Mouse (Mus musculus) CH12.LX (cell line): ENCODE results near the gene Ets2. TPM values are rescaled to one million over a fixed set of nuclear protein-coding genes. Genes with fewer than 3 reads are reported as not detected.
"Not testable (repeated sequence)": the region's sequence is repeated elsewhere in the genome, so short reads cannot be mapped to it uniquely, and the experiment has no call there.

Experiments
- DNase-seq: peaks from one replicate; pipeline ENCODE4 v3.0.0-alpha.2; 2013; ENCODE audit errors: extremely low read depth
- H3K27ac ChIP-seq: 2 replicates; pipeline ENCODE4 v1.5.1; 2012; ENCODE audit warnings: low read depth, mild to moderate bottlenecking, control low read depth, moderate library complexity; ENCODE audit not compliant: insufficient read depth
- H3K27me3 ChIP-seq: replicated peaks from 2 replicates; pipeline ENCODE3; 2012; ENCODE audit warnings: inconsistent platforms
- H3K36me3 ChIP-seq, 2 experiments: replicated peaks in 1 of 2; 2 replicates each; pipeline versions ENCODE3 to v1.6.1; 2012; ENCODE audit warnings: inconsistent platforms in 1 of 2, low read length in 1 of 2, mild to moderate bottlenecking in 1 of 2, mixed read lengths in 1 of 2, moderate library complexity in 1 of 2; ENCODE audit not compliant: control insufficient read depth in 1 of 2, insufficient read depth in 1 of 2
- H3K4me1 ChIP-seq, 2 experiments: 2 replicates each; pipeline ENCODE4 v1.6.1; 2012; ENCODE audit warnings: inconsistent platforms in 1 of 2, moderate library complexity in 1 of 2; ENCODE audit not compliant: insufficient read depth in 2 of 2, control insufficient read depth in 1 of 2
- H3K4me2 ChIP-seq: 2 replicates; pipeline ENCODE4 v1.6.1; 2012; ENCODE audit warnings: low read depth, mild to moderate bottlenecking, control low read depth; ENCODE audit not compliant: poor library complexity, insufficient read depth, severe bottlenecking
- H3K4me3 ChIP-seq, 3 experiments: fragments of 150-350 bp in 1 of 3; sonication (generic) in 1 of 3; replicated peaks in 1 of 3; 2 replicates each; pipeline versions ENCODE3 to v1.5.1; 2011 to 2012; ENCODE audit warnings: low read depth in 2 of 3, low read length in 2 of 3, mild to moderate bottlenecking in 2 of 3, moderate library complexity in 2 of 3, control low read depth in 1 of 3, improper control_type of control experiment in 1 of 3, inconsistent platforms in 1 of 3, mixed read lengths in 1 of 3; ENCODE audit not compliant: poor library complexity in 1 of 3
- H3K79me2 ChIP-seq: replicated peaks from 2 replicates; pipeline ENCODE4 v1.6.1; 2012; ENCODE audit warnings: mild to moderate bottlenecking, moderate library complexity; ENCODE audit not compliant: control insufficient read depth, poor library complexity, insufficient read depth, severe bottlenecking; ENCODE audit errors: extremely low read depth
- H3K9ac ChIP-seq: 2 replicates; pipeline ENCODE4 v1.6.1; 2012; ENCODE audit warnings: low read depth, mild to moderate bottlenecking, control low read depth, moderate library complexity; ENCODE audit not compliant: insufficient read depth
- H3K9me3 ChIP-seq: replicated peaks from 2 replicates; pipeline ENCODE3; 2012; ENCODE audit warnings: low read length, inconsistent platforms, mixed read lengths
- BHLHE40 ChIP-seq: IDR thresholded peaks from 2 replicates; pipeline ENCODE4 v1.6.1; 2011; ENCODE audit warnings: mild to moderate bottlenecking, low read depth, low read length, improper control_type of control experiment
- E2F4 ChIP-seq: IDR thresholded peaks from 2 replicates; pipeline ENCODE4 v1.6.1; 2011; ENCODE audit warnings: low read depth, low read length, improper control_type of control experiment; ENCODE audit not compliant: insufficient replicate concordance
- ETS1 ChIP-seq: conservative IDR thresholded peaks from 2 replicates; pipeline ENCODE4 v1.6.1; 2012; ENCODE audit warnings: low read depth, mild to moderate bottlenecking, inconsistent platforms, low read length, improper control_type of control experiment, moderate library complexity
- HCFC1 ChIP-seq: IDR thresholded peaks from 2 replicates; pipeline ENCODE4 v1.6.1; 2012; ENCODE audit warnings: low read depth, mild to moderate bottlenecking, inconsistent platforms, low read length, improper control_type of control experiment
- IRF4 ChIP-seq: IDR thresholded peaks from 2 replicates; pipeline ENCODE4 v1.6.1; 2014; ENCODE audit warnings: low read depth, mild to moderate bottlenecking, inconsistent platforms, low read length, improper control_type of control experiment
- KAT2A ChIP-seq: IDR thresholded peaks from 2 replicates; pipeline ENCODE4 v1.6.1; 2012; ENCODE audit warnings: low read length, improper control_type of control experiment, inconsistent platforms; ENCODE audit not compliant: insufficient replicate concordance
- MAFK ChIP-seq: IDR thresholded peaks from 2 replicates; pipeline ENCODE4 v1.6.1; 2011; ENCODE audit warnings: low read length, improper control_type of control experiment; ENCODE audit not compliant: insufficient replicate concordance
- MAZ ChIP-seq: IDR thresholded peaks from 2 replicates; pipeline ENCODE4 v1.6.1; 2012; ENCODE audit warnings: low read depth, mild to moderate bottlenecking, inconsistent platforms, low read length, improper control_type of control experiment, moderate library complexity
- MEF2A ChIP-seq: IDR thresholded peaks from 2 replicates; pipeline ENCODE4 v1.6.1; 2014; ENCODE audit warnings: low read depth, mild to moderate bottlenecking, inconsistent platforms, low read length, improper control_type of control experiment, borderline replicate concordance
- MXI1 ChIP-seq: IDR thresholded peaks from 2 replicates; pipeline ENCODE4 v1.6.1; 2011; ENCODE audit warnings: mild to moderate bottlenecking, low read depth, low read length, improper control_type of control experiment
- NRF1 ChIP-seq: IDR thresholded peaks from 2 replicates; pipeline ENCODE4 v1.6.1; 2014; ENCODE audit warnings: low read depth, mild to moderate bottlenecking, inconsistent platforms, low read length, improper control_type of control experiment, moderate library complexity
- PAX5 ChIP-seq: IDR thresholded peaks from 2 replicates; pipeline ENCODE4 v1.6.1; 2012; ENCODE audit warnings: low read length, inconsistent platforms, mixed read lengths
- SIN3A ChIP-seq: IDR thresholded peaks from 2 replicates; pipeline ENCODE4 v1.6.1; 2012; ENCODE audit warnings: low read length, improper control_type of control experiment, inconsistent platforms
- SMC3 ChIP-seq: IDR thresholded peaks from 2 replicates; pipeline ENCODE4 v1.6.1; 2011; ENCODE audit warnings: low read depth, low read length, improper control_type of control experiment
- UBTF ChIP-seq: IDR thresholded peaks from 2 replicates; pipeline ENCODE4 v1.6.1; 2012; ENCODE audit warnings: low read depth, mild to moderate bottlenecking, inconsistent platforms, low read length, improper control_type of control experiment, moderate library complexity
- ZNF384 ChIP-seq: IDR thresholded peaks from 2 replicates; pipeline ENCODE4 v1.6.1; 2012; ENCODE audit warnings: low read depth, low read length, improper control_type of control experiment, inconsistent platforms
- dilution Hi-C: fragments of 300-500 bp; cut with MboI; formaldehyde crosslinking; loops from 2 replicates; pipeline ENCODE4 v1.14.3; 2020; ENCODE audit warnings: low sequenced_read_pairs; ENCODE audit not compliant: extremely low pct_unique_long_range_greater_than_20kb, extremely low pct_ligation_motif_present
- in situ Hi-C: fragments of 300-500 bp; cut with MboI; formaldehyde crosslinking; loops from 3 replicates; pipeline ENCODE4 v1.14.3; 2019; ENCODE audit warnings: low sequenced_read_pairs, low pct_ligation_motif_present, low pct_unique_long_range_greater_than_20kb, mixed read lengths
- polyA plus RNA-seq: library from polyadenylated mRNA; unstranded; fragments of >175 nt; gene quantifications from 2 replicates; pipeline ENCODE4 v1.2.1, GENCODE M21; 2012; ENCODE audit warnings: low read depth; ENCODE audit not compliant: insufficient read length
- total RNA-seq, 2 experiments: library from RNA; depleted of rRNA; stranded (reverse); fragments of 300-350 nt in 1 of 2; fragments of >200 nt in 1 of 2; gene quantifications; 2 replicates each; pipeline ENCODE4 v1.2.3; 2012 to 2014

Ets2 gene
- total and polyA plus RNA-seq, 3 experiments = 42.0 to 51.2 (median 43.2) TPM

DNA sequence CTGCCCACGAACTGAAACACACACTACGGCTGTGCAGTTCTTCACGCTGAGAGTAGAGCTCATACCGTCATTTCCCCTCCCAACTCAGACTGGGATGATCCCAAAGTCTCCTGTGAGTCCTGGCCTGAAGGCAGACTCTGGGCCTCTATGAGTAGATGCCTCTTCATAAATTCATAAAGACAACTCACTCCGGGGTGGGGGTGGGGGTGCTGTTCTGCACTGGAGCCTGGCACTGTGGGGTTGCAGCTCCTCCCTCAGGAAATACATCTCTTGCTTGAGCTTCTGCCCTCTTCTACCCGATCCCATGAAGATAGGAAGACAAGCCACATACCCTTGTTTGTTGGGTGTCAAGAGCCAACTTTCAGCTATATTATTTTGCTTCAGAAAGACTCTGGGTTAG is 59.9 kb downstream of the Ets2 start (continued):
- TF ChIP-seq SIN3A (no peak), ZNF384 (no peak), ETS1 (no peak), PAX5 (no peak), MXI1 (no peak), MAFK (no peak), HCFC1 (no peak), KAT2A (no peak)
- TF ChIP-seq, all 38 proteins: peak for 4

DNA sequence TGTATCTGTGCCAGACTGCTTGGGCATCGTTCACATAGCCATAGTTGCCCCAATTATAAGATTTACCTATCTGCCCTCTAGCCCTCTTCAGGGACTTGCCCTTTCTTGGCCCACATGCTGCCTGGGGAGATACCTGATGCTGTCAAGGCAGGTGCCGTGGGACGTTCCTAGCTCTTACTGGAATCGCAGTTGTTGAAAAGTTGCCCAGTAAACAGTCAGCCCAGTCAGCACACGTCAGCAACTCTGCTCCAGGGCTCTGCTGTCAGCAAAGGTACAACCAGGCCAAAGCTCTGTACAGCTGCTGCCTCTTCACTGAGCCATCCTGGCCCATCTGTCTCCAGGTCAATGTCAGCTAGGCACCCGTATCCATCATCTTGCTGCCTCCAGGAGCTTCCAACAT is 61.3 kb downstream of the Ets2 start:
- H3K4me2 ChIP-seq = no peak overlapping the region
- DNase-seq = no peak
- no peaks in the 10 kb centered on the region for H3K9me3 ChIP-seq
- no peaks in the 10 kb centered on the region for H3K79me2 ChIP-seq
- no peak overlapping the region for H3K9ac ChIP-seq
- in situ Hi-C loops (no loop called here), dilution Hi-C loops (no loop called here)
- no peak for TF ChIP-seq MAZ
- no peak for TF ChIP-seq KAT2A
- TF ChIP-seq MEF2A = no peak
- TF ChIP-seq BHLHE40 = no peak
- no peak for TF ChIP-seq E2F4
- no peak for TF ChIP-seq UBTF
- no peak for TF ChIP-seq IRF4
- no peak for TF ChIP-seq SMC3
- TF ChIP-seq NRF1 = no peak
- TF ChIP-seq MAFK = no peak
- H3K27ac ChIP-seq = no peak overlapping the region
- H3K4me1 ChIP-seq = peaks cover 13 to 28% of the 10 kb centered on the region in 2 experiments
- H3K27me3 ChIP-seq = no peaks in the 10 kb centered on the region
- H3K36me3 ChIP-seq = no peaks in the 10 kb centered on the region
- H3K4me3 ChIP-seq = no peak overlapping the region

DNA sequence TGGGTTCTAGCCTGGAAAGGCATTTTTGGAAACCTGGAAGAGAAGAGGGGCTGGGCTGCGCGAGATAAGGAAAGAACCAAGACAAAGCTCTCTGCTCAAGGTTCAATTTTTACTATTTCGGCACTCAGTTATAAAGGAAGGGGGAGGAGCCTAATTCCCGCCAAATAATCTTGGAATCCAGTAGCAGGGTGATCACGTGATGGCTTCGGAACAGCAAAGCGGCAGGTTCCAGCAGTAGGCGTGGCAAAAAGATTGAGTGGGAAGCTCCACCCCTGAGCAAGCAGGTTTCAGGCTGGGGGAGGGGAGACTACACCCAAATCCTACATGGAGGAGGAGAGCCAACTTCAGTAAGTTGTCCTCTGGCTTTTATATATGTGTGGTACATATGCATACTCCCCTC is 62.2 kb downstream of the Ets2 start:
- H3K4me1 ChIP-seq = peaks cover 13 to 28% of the 10 kb centered on the region in 2 experiments
- dilution Hi-C loops, H3K9me3 ChIP-seq, H3K36me3 ChIP-seq, H3K27ac ChIP-seq, H3K27me3 ChIP-seq, H3K9ac ChIP-seq, DNase-seq, H3K4me3 ChIP-seq, H3K4me2 ChIP-seq, in situ Hi-C loops, H3K79me2 ChIP-seq: not testable (repeated sequence)
